Mouse (Mus musculus): ENCODE data around the gene Slc24a4. TPM values are rescaled to one million over a fixed set of nuclear protein-coding genes. Genes with fewer than 3 reads are reported as not detected.

The Slc24a4 gene
- total and polyA plus RNA-seq, 3 experiments = 0.23 to 0.69 (median 0.34) TPM

- Histone ChIP-seq H3K4me3 (replicated peaks in 1 of 3; ENCODE audit: low read depth in 2 of 3, low read length in 2 of 3, poor library complexity in 1 of 3) (no peak overlapping the region), H3K9me3 (replicated peaks; ENCODE audit: low read length) (no peaks in the 10 kb centered on the region), H3K27me3 (replicated peaks) (no peaks in the 10 kb centered on the region), H3K4me2 (ENCODE audit: insufficient read depth, low read depth, poor library complexity, severe bottlenecking) (no peak overlapping the region), H3K79me2 (replicated peaks; ENCODE audit: control insufficient read depth, extremely low read depth, insufficient read depth, poor library complexity, severe bottlenecking) (no peaks in the 10 kb centered on the region), H3K36me3 (replicated peaks in 1 of 2; ENCODE audit: control insufficient read depth in 1 of 2, insufficient read depth in 1 of 2, low read length in 1 of 2) (no peaks in the 10 kb centered on the region), H3K27ac (ENCODE audit: insufficient read depth, low read depth) (no peak overlapping the region), H3K4me1 (ENCODE audit: control insufficient read depth in 1 of 2, insufficient read depth in 2 of 2) (no peaks in the 10 kb centered on the region), H3K9ac (ENCODE audit: insufficient read depth, low read depth) (no peak overlapping the region)
- dilution Hi-C loops (cut with MboI; ENCODE audit: extremely low pct_ligation_motif_present, extremely low pct_unique_long_range_greater_than_20kb, low sequenced_read_pairs) = no loop called here
- DNase-seq (ENCODE audit: extremely low read depth) = no peak
- in situ Hi-C loops (cut with MboI; ENCODE audit: low pct_ligation_motif_present, low pct_unique_long_range_greater_than_20kb, low sequenced_read_pairs) = no loop called here
- TF ChIP-seq ETS1 (conservative IDR thresholded peaks at IDR 0.05; ENCODE audit: low read depth, low read length) (no peak), ZNF384 (IDR thresholded peaks at IDR 0.05; ENCODE audit: low read depth, low read length) (no peak), TCF12 (IDR thresholded peaks at IDR 0.05; ENCODE audit: low read depth, low read length) (no peak), NRF1 (IDR thresholded peaks at IDR 0.05; ENCODE audit: low read depth, low read length) (no peak), ZC3H11A (IDR thresholded peaks at IDR 0.05; ENCODE audit: low read depth, low read length) (no peak), USF2 (conservative IDR thresholded peaks at IDR 0.05; ENCODE audit: low read depth, low read length) (no peak), POLR2A (IDR thresholded peaks at IDR 0.05; ENCODE audit: low read depth, low read length) (no peak), KAT2A (IDR thresholded peaks at IDR 0.05; ENCODE audit: insufficient replicate concordance, low read length) (no peak), HCFC1 (IDR thresholded peaks at IDR 0.05; ENCODE audit: low read depth, low read length) (no peak), SMC3 (IDR thresholded peaks at IDR 0.05; ENCODE audit: low read depth, low read length) (no peak), RAD21 (IDR thresholded peaks at IDR 0.05; ENCODE audit: low read depth, low read length) (no peak), MAFK (IDR thresholded peaks at IDR 0.05; ENCODE audit: insufficient replicate concordance, low read length) (no peak), JUN (IDR thresholded peaks at IDR 0.05; ENCODE audit: insufficient read depth, low read depth, low read length) (no peak), MYC (IDR thresholded peaks at IDR 0.05; ENCODE audit: low read depth, low read length) (no peak), ZMIZ1 (IDR thresholded peaks at IDR 0.05; ENCODE audit: low read depth, low read length) (no peak), MEF2A (IDR thresholded peaks at IDR 0.05; ENCODE audit: borderline replicate concordance, low read depth, low read length) (no peak), IRF4 (IDR thresholded peaks at IDR 0.05; ENCODE audit: low read depth, low read length) (no peak), E2F4 (IDR thresholded peaks at IDR 0.05; ENCODE audit: insufficient replicate concordance, low read depth, low read length) (no peak), CHD2 (IDR thresholded peaks at IDR 0.05; ENCODE audit: low read length) (no peak)
Measured at GRCm38 (mm10) chr12:102261933-102262396, 133.4 kb downstream of the Slc24a4 start.

- Histone ChIP-seq H3K4me3 (replicated peaks in 1 of 3; ENCODE audit: low read depth in 2 of 3, low read length in 2 of 3, poor library complexity in 1 of 3) (no peak overlapping the region), H3K36me3 (replicated peaks in 1 of 2; ENCODE audit: control insufficient read depth in 1 of 2, insufficient read depth in 1 of 2, low read length in 1 of 2) (no peaks in the 10 kb centered on the region), H3K27ac (ENCODE audit: insufficient read depth, low read depth) (no peak overlapping the region), H3K27me3 (replicated peaks) (no peaks in the 10 kb centered on the region), H3K79me2 (replicated peaks; ENCODE audit: control insufficient read depth, extremely low read depth, insufficient read depth, poor library complexity, severe bottlenecking) (no peaks in the 10 kb centered on the region), H3K9me3 (replicated peaks; ENCODE audit: low read length) (no peaks in the 10 kb centered on the region), H3K4me2 (ENCODE audit: insufficient read depth, low read depth, poor library complexity, severe bottlenecking) (no peak overlapping the region), H3K4me1 (ENCODE audit: control insufficient read depth in 1 of 2, insufficient read depth in 2 of 2) (no peaks in the 10 kb centered on the region), H3K9ac (ENCODE audit: insufficient read depth, low read depth) (no peak overlapping the region)
- no peak for DNase-seq (ENCODE audit: extremely low read depth)
- in situ Hi-C loops (cut with MboI; ENCODE audit: low pct_ligation_motif_present, low pct_unique_long_range_greater_than_20kb, low sequenced_read_pairs) = no loop called here
- dilution Hi-C loops (cut with MboI; ENCODE audit: extremely low pct_ligation_motif_present, extremely low pct_unique_long_range_greater_than_20kb, low sequenced_read_pairs) = no loop called here
- TF ChIP-seq E2F4 (IDR thresholded peaks at IDR 0.05; ENCODE audit: insufficient replicate concordance, low read depth, low read length) (no peak), NRF1 (IDR thresholded peaks at IDR 0.05; ENCODE audit: low read depth, low read length) (no peak), MAZ (IDR thresholded peaks at IDR 0.05; ENCODE audit: low read depth, low read length) (no peak), ELF1 (IDR thresholded peaks at IDR 0.05; ENCODE audit: low read depth, low read length) (no peak), ZMIZ1 (IDR thresholded peaks at IDR 0.05; ENCODE audit: low read depth, low read length) (no peak), RAD21 (IDR thresholded peaks at IDR 0.05; ENCODE audit: low read depth, low read length) (no peak), HCFC1 (IDR thresholded peaks at IDR 0.05; ENCODE audit: low read depth, low read length) (no peak), CTCF (conservative IDR thresholded peaks at IDR 0.05 in 1 of 2, IDR thresholded peaks at IDR 0.05 in 1 of 2; ENCODE audit: low read depth in 2 of 2, low read length in 2 of 2) (no peak), CHD2 (IDR thresholded peaks at IDR 0.05; ENCODE audit: low read length) (no peak), IRF4 (IDR thresholded peaks at IDR 0.05; ENCODE audit: low read depth, low read length) (no peak), TCF12 (IDR thresholded peaks at IDR 0.05; ENCODE audit: low read depth, low read length) (no peak), UBTF (IDR thresholded peaks at IDR 0.05; ENCODE audit: low read depth, low read length) (no peak), NELFE (IDR thresholded peaks at IDR 0.05; ENCODE audit: low read depth, low read length) (no peak), USF1 (IDR thresholded peaks at IDR 0.05; ENCODE audit: low read depth, low read length) (no peak), JUND (conservative IDR thresholded peaks at IDR 0.05; ENCODE audit: low read depth, low read length) (no peak), MAX (IDR thresholded peaks at IDR 0.05; ENCODE audit: low read length) (no peak)
Measured at GRCm38 (mm10) chr12:102262809-102263208, 134.3 kb downstream of the Slc24a4 start.
